Mouse (Mus musculus) monocyte, adult 2 months (primary cell): Measurements from ENCODE around the gene Gm5678.
"Not testable (repeated sequence)": the region's sequence is repeated elsewhere in the genome, so short reads cannot be mapped to it uniquely, and the experiment has no call there.

ENCODE experiments used
- DNase-seq, 2 experiments: peaks; one replicate each; pipeline ENCODE4 v3.0.0; 2022; ENCODE audit warnings: low spot score in 2 of 2, low read depth in 1 of 2

Gene Gm5678

DNA sequence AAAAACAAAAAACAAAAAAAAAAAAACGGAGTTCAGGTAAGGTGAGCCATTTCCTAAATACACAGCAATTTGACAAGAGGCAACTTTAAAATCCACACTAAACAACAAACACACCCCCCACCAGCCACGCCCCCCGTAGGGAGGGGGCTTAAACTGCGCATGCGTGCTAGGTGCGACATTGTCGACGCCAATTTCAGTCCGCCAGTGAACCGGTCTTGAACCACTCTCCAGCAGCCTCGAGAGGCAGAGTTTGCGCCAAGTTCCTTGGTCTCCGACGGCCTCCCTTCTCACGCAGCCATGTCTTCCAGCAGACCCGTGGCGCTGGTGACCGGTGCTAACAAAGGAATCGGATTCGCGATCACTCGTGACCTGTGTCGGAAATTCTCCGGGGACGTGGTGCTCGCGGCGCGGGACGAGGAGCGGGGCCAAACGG lies 20.2 kb upstream of the Gm5678 start:
- DNase-seq = peak; percentile 29 to 73

DNA sequence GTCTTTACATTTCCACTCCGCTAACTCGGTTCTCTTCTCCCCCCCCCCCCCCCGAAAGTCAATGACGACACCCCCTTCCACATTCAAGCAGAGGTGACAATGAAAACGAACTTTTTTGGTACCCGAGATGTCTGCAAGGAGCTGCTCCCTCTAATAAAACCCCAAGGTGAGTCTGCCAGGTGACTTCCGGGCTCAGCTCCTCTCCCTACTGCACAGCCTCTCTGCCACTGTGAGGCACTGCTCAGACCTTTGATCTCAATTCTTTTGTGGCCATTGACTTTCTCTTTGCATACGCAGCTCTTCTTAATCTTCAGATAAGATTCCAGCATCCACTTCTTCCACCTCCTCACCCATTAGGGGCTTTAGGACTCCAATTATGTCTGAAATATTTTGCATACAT lies 19.2 kb upstream of the Gm5678 start:
- DNase-seq = no peak

DNA sequence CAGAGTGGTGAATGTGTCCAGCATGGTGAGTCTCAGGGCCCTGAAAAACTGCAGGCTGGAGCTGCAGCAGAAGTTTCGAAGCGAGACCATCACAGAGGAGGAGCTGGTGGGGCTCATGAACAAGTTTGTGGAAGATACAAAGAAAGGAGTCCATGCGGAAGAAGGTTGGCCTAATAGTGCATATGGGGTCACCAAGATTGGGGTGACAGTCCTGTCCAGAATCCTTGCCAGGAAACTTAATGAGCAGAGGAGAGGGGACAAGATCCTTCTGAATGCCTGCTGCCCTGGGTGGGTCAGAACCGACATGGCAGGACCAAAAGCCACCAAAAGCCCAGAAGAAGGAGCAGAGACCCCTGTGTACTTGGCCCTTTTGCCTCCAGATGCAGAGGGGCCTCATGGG lies 18.1 kb upstream of the Gm5678 start:
- no peak for DNase-seq

DNA sequence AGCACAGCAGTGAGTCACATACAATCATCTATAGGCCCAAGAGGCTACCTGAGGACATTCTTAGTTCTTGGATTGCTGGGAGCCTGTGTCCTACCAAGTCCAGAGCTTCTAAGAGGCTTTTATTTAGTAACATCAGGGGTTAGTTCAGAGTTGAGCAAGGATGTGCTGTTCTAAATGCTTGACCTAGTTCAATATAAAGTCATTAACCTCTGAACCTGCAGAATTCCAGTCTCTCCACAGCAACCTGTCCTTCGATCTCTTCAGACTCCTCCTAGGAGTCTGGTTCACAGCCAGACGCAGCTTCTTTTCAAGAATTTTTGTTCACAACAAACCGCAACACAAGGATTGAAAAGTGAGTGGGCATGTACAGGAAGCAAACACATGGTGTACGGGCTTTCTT lies 16.9 kb upstream of the Gm5678 start:
- no peak for DNase-seq

DNA sequence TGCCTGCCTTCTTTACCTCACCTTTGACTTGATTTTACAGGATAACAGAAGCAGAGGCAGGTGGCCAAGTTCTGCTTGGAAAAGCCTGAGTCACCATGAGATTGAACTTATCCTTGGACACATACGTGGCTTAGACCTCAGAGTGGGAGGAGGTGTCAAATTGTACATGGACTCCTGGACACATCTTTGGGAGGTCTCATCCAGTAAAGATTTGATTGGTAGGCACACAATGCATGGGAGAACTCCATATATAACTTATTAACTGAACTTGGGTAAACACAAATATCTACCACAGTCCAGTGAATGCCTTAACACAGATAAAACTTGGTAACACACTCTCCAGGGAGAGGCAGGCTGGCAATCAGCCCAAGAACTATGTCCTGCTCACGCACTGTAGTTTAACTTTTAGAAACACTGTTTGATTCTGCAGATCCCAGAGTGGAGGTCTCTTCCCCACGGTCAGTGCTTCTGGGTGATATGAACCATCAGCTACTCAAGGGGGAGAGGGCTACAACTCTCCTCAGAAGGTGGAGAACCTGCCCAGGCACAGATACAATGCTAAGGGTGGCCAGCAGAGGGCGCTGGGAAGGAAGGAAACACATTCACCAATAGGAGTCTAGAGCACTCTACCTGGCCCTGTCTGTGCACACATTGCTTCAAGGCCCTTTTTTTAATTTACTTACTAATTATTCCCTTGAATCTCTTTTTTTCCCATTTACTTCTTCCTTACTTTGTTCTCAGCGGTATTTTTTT lies 12.6 kb upstream of the Gm5678 start:
- DNase-seq = peak in 1 of 2 experiments; percentile 43

DNA sequence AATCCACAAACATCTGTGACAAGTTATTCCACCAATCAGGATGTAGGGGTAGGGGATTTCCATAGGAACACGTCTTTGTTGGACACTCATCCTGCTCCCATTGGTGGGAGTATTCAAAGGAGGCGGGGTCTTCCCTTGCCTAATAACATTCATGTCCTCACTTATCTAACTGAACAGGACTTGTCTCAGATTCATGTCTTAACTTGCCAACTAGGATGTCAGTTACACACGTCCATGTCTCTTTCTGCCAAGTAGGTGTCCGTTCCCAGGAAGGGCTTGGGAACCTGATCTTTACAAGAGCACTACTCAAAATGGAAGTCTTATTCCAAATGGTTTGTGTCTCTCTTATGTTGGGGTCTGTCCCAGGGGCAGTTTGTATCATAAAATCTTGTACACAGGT lies 4.1 kb upstream of the Gm5678 start:
- not testable (repeated sequence) for DNase-seq

DNA sequence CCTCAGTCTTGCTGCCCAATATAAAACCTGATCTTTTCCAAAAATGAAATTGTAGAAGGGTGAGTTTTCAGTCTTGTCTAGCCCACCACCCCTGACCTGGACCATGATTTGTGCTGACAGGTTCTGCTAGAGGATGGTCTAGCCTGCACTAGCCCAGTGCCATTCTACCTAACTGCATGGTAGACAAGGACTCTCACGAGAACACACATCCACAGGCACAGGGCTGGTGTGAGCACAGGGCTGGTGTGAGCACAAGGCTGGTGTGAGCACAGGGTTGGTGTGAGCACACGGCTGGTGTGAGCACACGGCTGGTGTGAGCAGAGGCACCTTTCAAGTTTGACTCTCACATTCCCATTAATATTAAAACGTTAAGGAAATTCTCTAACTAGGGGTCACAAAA lies 3.2 kb upstream of the Gm5678 start:
- DNase-seq = no peak

DNA sequence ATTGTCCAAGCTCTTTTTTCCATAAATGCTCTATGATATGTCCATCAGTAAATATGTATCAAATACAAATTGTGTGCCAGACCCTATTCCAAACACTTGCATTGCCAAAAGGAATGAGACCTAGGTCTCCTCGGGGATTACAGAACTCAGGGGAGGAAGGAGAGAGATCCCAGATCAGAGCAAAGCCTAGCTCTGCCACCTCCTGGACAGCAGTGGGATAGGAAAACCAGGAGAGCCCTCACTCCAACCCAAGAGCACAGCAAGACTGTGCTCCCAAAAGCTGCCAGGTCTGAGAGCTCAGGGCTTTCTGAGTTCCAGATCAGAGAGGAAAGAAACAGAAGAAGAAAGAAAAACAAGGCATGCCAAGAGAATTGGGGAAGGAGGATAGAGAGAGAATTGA lies 1.2 kb upstream of the Gm5678 start:
- no peak for DNase-seq

DNA sequence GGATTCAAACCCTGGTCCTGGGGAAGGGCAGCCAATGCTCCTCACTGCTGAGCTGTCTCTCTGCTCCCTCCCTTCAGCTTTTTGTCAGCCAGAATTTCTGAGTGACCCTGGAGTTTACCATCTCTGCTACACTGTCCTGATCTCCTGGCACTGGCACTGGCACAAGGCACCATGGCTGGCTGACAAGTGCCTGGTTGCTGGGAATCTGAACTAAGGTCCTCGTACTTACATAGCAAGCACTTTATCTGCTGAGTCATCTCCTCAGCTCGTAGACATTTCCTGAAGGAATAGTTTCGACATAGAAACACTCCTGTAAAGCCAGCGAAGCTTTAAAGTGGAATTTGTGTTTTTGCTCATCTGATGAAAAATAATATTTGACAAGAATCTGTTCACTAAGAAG lies 16.1 kb downstream of the Gm5678 start:
- no peak for DNase-seq

DNA sequence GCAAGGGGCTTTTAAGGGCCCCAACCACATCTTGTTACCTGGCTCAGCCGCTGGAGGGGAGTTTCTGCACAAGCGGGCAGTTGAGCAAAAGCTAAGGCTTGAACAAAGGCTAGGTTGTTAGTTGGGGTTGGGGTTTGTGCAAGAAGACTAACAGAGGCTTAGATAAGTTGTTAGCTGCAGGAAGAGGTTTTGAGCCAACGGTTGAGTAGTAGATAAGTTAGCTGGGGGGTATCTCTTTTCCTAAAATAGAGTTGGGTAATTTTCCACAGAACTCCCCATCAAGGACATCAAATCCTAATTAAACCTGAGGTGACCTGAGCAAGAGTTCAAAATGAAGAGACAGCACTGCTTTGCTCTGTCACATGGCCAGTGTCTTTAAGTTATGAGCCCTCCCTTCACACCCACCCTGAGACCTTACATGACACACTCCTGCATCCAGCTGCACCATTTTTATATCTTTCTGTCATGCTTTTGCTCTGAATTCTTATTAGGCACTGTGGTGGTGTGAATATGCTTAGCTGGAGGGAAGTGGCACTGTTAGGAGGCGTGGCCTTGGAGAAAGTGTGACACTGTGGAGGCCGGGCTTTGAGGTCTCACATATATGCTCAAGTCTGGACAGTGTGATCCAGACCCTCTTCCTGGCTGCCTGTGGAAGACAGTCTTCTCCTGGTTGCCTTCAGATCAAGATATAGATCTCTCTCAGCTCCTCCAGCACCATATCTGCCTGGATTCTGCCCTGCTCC lies 20.7 kb downstream of the Gm5678 start:
- no peak for DNase-seq

DNA sequence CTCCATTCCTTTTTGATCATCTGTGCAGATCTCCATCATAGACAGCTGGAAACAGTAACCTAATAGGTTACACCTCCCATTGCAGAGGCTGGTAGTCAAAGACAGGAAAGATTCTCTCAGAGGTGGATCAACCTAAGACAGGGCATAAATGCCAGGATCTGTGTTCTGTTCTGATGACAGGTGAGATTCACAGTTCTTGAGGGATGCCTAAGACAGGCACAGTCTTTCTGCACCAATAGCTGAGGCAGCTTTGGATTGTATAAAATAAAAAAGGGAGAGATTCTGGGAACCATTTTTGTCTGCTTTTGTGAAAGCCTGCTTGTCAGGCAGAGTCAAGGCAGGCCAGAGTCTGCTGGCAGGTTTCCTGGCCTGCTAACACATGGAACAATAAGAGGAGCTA lies 40.1 kb downstream of the Gm5678 start:
- DNase-seq = no peak

DNA sequence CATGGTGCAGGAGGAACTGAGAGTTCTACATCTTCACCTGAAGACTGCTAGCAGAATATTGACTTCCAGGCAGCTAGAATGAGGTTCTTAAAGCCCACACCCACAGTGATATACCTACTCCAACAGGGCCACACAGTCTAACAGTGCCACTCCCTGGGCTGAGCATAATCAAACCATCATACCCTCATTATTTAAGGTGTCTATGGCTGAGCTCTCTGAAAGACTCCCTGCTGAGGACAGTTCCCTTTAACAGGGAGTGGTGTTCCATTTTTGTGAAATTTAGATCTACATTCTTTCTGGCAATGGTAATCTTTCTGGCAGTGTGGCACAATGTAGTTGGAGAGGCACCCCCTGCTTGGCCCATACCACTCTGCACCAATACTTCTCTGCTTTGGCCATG lies 41.6 kb downstream of the Gm5678 start:
- no peak for DNase-seq

DNA sequence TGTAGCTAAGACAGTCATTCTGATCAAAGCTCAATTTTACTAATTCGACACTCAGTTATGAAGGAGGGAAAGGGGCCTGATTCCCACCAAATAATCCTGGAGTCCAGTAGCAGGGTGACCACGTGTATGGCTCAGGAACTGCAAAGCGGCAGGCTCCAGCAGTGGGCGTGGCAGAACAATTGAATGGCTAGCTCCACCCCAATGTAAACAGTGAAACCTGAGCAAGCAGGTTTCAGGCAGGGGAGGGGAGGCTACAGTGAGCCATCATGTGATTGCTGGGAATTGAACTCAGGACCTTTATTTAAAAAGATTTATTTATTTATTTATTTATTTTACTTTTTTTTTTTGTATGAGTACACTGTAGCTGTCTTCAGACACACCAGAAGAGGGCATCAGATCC lies 42.6 kb downstream of the Gm5678 start:
- not testable (repeated sequence) for DNase-seq

DNA sequence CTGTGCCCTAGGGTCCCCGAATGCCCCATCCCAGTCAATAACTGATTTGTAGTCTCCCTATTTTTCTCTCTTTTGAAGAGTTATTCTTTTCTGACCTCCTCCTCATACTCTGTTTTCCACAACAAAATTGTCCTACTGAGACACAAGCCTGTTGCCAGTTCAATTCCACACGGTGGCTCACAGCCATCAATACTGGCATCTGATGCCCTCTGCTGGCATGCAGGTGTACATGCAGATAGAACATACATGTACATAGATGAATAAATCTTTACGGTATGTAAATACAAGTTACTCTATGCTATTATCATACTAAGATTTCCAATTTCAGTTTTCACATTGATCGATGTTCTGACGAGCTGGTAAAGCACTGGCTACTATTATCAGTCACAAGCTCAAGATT lies 43.2 kb downstream of the Gm5678 start:
- DNase-seq = no peak

DNA sequence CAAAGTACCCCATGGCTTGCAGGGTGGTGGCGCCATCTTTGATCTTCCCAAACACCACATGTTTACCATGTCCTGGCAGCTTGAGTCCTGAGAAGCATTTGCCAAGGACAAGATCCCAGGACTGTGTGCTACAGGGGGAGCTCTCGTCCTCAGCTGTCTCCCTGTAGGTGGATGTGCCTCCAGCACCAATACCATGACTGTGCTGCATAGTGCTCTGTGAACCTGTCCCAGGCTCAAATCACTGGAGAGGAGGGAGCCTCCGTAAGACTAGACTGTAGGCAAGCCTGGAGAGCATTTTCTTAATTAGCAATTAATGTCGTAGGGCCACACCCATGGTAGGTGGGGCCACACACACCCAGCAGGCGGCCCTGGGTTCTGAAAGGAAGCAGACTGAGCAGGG lies 48.5 kb downstream of the Gm5678 start:
- no peak for DNase-seq

DNA sequence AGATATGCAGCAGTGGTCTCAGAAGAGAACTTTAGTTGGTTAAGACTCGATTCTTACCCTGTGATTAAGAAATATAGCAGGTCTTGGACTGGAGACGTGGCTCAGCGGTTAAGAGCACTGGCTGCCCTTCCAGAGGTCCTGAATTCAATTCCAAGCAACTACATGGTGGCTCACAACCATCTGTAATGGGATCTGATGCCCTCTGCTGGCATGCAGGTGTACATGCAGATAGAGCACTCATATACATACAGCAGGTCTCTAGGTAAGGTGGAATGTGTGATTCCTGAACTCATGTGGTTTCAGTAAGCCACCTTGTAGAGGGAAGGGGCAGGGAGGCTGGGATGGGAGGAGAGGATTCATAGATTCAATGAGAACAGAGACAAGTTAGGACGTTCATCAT lies 50.3 kb downstream of the Gm5678 start:
- DNase-seq = no peak

DNA sequence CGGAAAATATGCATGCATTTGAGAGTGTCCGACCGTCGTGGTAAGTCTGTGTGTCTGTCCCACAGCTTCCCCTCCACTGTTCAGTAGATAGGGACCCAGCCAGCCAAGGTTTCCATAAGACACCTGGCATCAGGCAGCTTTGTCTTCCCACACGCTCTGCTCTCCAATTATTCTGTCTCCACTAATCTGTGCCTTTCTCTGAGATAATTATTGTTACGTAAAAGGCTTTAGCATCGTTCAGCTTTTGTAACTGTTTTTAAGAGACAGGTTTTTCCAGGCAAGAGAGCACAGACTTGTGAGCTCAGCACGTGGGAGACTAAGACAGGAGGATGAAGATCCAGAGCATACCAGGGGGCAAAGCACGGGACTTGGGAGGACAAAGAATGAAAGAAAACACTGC lies 51.3 kb downstream of the Gm5678 start:
- DNase-seq = no peak
